Mouse (Mus musculus) kidney, adult 11 months (tissue): ENCODE data around the gene Cpne7.

ENCODE experiments used
- DNase-seq: peaks from one replicate; pipeline ENCODE4 v3.0.0; 2022

Cpne7 gene

DNA sequence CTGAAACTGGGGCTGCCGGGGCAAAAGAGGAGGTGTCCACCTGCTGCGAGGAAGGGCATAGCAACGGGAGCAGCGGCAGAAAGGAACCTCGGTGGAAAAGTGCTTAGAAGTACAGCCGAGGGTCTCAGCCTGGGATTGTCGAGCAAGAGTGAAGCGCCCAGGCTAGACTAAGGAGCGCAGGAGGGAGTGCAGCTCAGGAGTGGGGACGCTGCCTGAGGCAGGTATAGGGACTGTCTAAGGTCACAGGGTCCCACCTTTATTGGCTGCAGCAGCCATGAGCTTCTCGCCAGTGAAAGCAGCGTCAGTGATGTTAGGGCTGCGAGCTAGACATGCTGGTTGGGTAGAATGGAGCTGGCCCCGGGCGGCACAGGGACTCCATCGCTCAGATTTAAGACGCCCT is 570 bp downstream of the Cpne7 start:
- no peak for DNase-seq

DNA sequence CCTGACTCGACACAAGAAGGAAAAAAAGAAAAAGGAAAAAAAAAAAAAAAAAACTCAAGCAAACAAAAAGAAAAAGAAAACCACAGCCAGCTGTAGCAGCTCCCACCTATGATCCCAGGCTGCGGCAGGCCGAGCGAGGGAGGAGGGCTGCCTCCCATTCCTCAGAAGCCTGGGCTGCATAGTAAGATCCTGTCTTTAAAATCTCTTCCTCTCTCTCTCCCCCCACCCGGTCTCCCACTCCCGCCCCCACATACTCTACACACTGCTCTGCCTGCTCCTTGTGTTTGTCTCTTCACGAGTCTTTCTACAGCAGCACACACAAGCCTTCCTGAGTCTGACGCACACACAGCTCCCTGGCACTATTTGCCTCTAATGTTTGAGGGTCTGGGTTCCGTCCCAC is 4.9 kb downstream of the Cpne7 start:
- DNase-seq, result no peak

DNA sequence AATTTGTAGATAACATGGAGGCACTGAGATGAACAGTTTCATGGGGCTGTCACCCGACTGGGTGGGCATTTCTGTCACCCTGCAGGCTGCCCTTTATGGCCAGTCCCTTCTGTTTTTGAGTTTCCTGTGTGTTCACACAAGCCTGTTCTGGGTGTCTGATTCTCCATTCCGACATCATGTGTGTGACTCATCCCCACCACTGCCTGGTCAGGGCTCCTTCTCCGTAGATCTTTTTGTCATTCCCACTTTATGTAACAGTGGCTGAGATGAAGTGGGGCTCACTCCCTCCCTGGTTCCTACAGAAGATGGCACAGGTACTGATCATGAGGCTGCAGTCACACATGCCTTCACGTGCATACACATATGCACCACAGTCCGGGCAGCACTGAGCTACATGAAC is 5.5 kb downstream of the Cpne7 start:
- no peak for DNase-seq

DNA sequence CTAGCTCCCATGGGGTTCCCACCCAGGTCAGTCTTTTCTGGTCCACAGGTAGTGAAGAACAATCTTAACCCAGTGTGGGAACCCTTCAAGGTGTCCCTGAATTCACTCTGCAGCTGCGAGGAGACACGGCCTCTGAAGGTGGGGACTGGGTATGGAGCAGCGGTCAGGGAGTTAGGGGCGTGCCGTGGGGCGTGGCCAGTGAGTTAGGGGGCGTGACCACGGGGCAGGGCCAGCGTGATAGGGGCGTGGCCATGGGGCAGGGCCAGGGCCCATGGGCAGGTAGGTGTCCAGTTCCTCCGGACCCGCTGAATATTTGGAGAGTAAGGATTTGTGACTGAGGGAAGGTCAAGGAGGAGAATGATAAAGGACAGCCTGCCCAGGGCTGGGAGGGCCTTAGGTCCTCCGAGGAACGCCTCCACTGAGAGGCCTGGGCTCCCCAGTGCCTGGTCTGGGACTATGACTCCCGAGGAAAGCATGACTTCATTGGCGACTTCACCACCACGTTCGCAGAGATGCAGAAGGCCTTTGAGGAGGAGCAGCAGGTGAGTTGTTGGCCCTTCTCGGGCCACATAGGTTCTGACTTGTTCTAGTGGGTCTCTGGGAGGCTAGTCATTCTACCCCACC is 9.1 kb downstream of the Cpne7 start:
- DNase-seq, result peak; percentile 70

DNA sequence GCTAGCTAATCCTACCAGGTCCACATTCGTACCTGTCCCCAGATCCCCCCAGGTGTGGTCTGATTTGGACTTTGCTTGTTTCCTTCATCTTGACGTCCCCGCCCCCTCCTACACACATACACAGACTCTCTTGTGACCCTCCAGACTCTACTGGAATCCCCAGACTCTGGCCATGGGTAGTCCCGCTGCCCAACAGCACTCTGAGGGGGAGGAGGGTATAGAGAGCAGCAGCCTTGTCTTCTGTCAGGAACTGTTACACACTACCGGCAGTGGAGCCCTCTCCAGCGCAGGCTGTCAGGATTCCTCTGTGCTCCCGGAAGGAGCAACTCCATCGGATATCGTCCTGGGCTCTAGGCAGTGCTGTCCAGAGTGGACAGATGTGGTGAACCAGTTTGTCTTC is 13.9 kb downstream of the Cpne7 start:
- no peak for DNase-seq

DNA sequence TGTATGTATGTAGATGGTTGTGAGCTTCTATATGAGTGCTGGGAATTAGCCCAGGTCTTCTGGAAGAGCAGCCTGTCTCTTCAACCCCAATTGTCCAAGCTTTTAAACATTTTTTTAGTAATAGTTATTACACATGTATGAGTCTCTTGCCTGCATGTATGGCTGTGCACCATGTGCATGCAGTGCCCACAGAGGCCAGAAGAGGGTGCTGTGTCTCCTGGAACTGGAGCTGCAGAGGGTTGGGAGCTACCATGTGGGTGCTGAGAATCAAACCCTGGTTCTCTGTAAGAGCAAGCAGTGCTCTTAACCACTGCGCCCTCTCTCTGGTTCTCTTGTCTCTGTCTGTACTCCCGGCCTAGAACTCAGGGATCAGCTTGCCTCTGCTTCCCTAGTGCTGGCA is 15.8 kb downstream of the Cpne7 start:
- no peak for DNase-seq

DNA sequence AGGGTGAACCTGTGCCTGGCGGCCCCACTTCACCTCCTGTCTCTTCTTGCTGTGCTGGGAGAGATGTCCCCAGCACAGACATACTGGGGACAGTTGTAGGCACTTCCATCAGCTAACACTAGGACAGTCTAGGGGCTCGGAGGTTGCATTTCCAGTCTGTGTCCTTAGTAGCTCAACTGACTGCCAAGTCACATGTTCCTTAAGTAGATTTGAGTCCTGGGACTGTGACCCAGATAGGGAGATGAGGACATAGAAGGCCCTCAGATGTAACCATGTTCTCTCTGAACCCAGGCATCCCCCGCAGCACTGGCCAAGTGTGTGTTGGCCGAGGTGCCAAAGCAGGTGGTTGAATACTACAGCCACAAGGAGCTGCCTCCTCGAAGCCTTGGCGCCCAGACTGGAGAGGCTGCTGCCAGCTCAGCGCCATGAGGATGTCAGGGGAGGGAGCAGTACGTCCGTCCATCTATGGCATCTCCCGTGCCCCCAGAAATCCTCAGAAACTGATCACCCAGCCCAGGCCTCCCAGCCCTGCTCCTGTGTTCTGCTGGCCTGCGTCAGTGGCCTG is 17.1 kb downstream of the Cpne7 start:
- DNase-seq, result no peak

DNA sequence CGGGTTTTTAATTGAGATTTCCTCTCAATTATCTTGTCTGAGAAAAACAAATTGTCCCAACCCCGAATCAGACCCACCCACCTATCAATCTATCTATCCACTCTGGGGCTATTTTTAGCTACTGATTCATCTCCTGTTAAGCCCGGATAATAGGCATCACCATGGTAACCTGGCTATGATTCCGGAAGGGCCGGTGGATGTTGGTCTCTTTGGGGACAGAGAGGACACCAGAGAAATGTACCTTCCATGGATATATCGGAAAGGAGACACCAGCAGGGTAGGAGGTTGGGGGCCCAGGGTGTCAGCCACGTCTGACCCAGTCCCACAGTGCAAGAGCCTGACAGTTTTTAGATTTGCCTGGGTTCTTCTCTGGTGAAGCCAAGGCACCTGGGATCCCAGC is 18.2 kb downstream of the Cpne7 start:
- no peak for DNase-seq

DNA sequence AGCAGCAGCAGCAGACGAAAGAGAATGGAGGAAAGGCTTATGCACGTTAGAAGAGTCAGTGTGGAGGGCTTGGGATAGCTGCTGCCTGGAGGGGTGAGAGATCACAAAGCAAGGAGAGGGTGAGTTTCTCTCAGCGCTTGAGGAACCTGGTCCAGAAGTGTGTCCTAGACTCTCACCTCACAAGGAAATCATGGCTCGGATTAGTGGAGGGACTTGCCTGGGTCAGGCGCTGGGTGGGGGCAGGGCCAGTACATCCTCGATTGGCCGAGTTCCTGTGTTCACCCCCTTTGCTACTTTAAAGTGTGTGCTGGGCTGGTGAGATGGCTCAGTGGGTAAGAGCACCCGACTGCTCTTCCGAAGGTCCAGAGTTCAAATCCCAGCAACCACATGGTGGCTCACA is 18.6 kb downstream of the Cpne7 start:
- no peak for DNase-seq

DNA sequence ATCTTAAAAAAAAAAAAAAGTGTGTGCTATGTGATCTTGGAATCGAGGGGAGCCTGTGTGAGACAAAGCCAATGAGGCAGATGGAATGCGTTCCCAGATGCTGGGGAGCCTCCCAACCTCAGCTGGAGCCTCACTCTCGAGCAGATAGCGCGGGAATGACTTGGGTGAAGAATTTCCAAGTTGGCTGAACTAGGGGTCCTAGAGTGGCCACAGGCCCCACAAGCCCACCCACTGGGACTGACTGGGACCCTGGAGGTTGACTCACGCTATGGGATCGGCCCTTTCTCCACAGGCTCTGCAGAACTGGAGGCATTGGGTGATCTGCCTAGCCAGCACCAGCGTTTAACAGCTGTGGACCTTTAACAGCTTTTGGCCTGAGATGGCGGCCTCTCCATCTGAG is 19.1 kb downstream of the Cpne7 start:
- DNase-seq, result no peak

DNA sequence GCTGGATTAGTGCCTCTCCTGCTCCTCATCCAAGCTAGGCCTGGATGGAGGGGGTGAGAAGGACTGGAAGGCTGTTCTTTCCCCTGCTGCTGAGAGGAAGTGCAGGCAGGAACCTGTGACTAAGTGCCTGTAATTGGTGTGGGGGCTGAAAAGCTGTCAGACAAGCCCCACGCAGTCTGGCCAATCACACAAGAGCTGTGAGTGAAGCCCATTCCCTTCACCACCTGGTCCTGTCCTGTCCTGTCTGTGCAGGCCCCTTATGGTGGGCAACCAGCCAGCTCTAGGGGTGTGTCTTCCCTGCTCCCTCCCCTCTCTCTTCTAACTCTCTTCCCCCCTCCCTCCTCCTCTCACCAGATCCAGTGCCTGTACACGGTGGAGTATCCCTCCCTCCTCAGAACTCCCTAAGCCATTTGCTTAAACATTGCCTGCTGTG is 20.5 kb downstream of the Cpne7 start:
- peak; percentile 24 for DNase-seq

DNA sequence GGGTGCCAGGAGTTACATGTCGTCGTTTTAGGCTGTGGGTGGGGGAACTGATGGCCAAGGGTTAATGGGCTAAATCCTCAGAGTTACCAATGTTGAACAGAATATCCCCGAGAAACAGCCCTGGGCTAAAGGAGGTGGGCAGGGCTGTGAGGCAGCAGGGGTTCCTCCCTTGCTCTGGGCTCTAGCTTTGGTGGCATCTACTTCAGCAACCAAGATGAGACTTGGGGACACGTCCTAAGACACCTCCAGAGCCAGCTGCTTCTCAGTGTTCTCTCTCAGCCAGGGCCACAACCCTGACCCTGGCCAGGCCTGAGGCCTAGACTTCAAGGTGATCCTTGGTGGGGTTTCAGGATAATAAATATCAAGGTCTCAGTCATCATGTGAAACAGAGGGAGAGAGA is 21.6 kb downstream of the Cpne7 start:
- DNase-seq, result no peak

DNA sequence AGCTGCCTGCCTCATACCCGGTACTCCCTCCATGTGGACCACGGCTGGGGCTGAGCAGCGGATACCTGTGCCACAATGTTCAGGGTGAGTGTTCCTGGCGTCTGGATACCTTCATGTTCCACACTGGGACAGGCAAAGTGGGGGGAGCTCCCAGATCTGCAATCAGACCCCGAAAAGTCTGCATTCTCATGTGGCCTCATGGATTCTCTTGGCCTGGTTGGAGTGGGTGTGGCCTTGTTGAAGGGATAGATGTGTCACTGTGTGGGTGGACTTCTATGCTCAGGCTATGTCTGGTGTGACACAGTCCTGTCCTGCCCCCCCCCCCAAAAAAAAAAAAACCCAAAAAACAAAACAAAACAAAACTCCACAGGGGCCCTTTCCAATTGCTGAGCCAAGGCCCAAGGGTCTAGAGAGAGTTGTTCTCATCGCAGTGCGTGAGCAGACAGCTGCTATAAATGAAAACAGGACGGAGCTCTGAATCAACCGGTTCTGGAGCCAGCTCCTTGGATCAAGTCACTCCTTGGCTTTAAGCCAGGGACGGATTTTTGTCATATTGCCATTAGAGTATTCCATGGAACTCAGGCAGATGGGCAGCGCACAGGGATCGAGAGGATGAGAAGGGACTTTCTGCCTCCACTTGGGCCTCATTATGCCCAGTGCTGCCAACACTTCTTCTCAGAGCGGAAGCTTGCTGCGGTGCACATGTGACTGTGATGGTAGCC is 24.7 kb downstream of the Cpne7 start:
- DNase-seq, result peak; percentile 58

DNA sequence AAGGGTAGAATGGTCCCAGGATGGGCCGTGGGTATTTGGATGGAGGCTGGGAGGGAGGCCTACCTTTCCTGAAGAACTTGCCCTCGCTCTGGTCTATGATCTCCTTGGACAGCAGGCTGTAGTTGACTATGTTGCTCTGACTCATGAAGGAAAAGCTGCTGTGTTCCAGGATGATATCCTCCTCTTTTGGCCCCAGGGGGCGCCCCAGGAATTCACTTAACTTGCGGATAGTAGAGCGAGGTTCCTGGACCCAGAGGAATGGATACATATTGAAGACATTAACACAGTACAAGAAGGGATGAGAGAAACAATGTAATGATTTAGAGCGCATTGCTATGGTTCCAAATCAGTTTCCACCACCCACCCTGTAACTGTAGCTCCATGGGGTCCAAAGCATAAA is 28.1 kb downstream of the Cpne7 start:
- DNase-seq, result peak; percentile 40

DNA sequence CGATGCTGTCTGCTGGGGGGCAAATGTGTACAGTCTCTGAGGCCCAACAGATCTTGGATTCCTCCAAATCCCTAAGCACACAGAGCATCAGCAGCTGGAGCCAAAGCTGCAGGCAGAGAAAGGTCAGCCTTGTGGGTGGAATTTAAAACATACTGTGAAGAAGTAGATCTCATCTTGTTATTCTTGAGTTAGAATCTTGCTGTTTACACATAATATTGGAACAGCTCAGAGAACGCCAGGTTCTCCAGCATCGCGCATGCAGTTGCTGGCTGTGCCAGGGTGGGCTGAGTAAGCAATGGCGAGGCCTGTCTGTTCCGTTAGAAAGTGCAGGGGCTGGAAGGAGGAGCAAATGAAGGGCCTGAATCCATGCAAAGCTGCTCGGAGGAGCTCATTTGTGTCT is 29.2 kb downstream of the Cpne7 start:
- no peak for DNase-seq

DNA sequence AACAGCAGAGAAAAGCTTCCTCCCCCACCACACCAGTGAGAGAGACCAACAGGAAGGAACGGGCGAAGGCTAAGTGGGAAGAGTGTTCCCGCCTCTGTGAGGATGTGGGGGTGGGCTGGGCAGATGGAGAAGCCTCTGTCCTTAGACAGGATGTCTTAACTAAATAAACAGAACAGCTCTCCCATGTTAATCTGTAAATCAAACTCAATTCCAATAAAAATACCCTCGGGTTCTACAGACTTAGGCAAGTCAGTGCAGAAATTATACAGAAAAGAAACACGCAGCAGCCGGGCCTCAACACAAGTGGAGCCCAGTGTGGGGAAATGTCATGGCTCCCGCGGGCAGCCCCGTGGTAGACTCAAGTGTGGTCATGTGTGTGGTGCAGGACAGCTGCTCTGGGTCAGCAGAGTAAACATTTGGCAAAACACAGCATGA is 33.6 kb downstream of the Cpne7 start:
- no peak for DNase-seq

DNA sequence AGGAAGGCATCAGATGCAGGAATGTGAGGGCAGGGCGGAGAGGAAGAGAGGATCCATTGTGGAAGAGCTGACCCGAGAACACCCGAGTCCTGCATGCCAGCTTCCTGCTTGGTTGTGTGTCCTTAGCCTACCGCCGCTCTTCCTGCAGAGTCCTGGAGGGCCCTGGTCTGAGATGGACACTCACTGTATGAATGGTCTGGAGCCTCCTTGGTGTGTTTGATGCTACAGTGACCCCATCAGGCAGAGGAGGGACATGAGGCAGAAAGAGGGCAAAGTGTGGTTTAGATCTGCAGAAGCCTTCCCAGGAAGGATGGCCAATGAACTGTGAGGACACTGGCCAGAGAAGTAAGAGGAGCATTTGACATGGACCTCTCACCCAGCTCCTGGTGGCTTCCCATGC is 38.0 kb downstream of the Cpne7 start:
- DNase-seq, result no peak

DNA sequence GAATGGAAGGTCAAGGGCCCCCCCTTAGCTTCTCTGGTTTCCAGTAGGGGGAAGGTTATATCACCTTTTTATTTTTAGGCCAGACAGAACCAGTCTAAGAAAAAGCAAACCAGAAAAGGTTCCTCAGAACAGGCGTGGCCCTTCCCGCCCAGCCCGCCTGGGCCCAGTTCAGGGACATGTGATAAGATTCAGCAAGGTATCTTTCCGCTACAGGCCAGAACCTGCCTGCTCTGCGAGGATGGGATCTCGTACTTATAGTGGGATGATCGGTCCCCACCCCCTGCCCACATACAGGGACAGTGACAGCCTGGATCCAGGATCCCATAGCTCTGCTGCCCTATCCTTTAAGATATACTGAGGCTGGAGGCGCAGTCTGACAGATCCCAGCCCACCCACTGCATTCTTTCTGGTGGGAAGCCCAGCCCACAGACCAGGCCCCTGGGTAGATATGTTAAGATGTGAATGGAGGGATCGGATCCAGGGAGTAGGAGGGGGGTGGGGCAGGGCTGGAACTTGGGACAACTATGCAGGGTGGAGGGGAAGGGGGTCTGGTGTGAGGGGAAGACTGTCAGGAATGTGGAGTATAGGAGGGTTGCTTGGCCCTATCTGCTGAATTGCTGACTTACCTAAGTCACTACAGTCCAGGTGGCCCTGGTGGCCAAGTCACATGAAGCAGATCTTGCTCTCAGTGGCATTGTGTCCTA is 39.0 kb downstream of the Cpne7 start:
- DNase-seq, result no peak

DNA sequence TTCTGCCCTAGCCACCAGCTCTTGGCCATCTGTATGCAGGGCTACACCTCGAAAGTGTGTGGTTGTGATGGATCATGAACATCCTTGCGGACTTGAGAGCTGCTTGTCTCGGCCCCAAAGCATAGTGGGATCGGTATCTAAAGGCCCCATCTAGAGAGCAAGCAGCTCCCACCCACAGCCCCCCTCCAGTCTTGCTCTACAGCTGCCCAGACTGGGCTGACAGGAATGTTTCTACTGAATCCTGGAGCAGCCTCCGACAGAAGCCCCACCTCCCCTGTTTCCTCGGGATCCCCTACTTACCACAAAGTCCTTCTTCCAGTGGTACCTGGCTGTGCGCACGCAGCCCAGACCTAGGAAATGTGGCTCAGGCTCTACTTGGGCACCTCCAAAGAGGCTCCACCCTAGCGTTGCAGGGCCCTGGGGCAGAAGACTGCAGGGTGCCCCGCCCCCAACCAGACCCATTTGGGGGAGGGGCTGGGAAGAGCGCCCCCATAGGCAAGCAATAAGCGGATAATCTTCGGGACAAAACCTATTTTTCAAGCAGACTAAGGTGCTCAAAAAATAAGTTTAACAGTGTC is 40.8 kb downstream of the Cpne7 start, which contains the start of gene Sult5a1:
Gene Sult5a1 (minus strand): TSS at position 428 of the 578 bp plus-strand sequence.
- no peak for DNase-seq

DNA sequence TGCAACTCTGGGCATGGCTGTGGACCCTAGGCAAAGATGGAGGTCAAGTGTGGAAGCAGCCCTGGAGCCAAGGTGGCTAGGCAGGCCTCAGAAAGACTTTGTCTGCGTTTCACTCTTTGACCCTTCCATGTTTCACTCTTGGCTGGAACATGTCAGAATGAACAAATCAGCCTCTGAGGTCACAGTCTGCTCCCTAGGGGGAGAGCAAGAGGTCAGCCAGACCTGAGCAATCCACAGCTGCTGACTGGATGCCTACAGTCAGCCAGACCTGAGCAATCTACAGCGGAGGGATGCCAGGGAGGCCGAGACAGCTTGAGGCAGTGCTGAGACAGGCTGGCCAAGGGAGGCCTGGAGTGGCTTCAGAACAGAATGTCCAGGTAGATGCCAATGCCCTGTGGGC is 64.2 kb downstream of the Cpne7 start:
- peak; percentile 84 for DNase-seq
